Mouse (Mus musculus) lung, adult 2 months (tissue): ENCODE measurements around the gene Cers3.

Experiments used
- CTCF ChIP-seq: fragments of 200-500 bp; IDR thresholded peaks from 2 replicates; pipeline ENCODE4 v1.5.1; 2011; ENCODE audit warnings: mild to moderate bottlenecking, low read length, control low read depth; ENCODE audit not compliant: insufficient read depth
- POLR2A ChIP-seq: fragments of 200-500 bp; IDR thresholded peaks from 2 replicates; pipeline ENCODE4 v1.6.1; 2011; ENCODE audit warnings: low read depth, mild to moderate bottlenecking, control low read depth, low read length, borderline replicate concordance; ENCODE audit errors: extremely low read depth

- TF ChIP-seq CTCF (no peak), POLR2A (no peak)
These were observed 115.9 kb downstream of the Cers3 start for GRCm38 (mm10) chr7:66859220-66859619.
